Comparison of ENCODE assay signal across 25 mouse cellular contexts in the genomic region with DNA sequence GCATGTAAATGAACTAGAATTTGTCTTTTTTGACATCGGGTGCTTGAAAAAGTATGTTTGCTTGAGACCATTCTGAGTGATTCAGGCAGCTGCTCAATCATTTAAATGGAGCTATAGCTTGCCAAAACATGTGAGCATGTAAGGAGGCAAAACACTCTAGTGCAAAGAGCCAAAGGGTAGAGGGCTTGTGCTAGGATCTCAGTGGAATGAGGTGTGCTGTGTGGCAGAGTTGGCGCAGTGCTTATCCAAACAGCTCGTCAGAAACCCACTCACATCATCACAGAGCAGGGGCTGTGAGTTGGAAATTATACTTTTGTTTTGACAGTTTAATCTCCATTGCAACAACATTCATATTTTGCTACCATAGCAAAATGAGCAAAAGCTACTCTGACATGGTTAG.
"Had no signal": no experiment of that assay in that cellular context is flagged by ENCODE, and none has a peak within 500 bp of the region (broad histone marks: within the 10 kb centered on the region; RNA-seq: fewer than 3 reads in every experiment).

No protein-coding gene starts in this region.

- H3K9ac ChIP-seq: heart, embryonic 13.5 days; heart, embryonic 15.5 days; hindbrain, embryonic 12.5 days; hindbrain, embryonic 14.5 days; intestine, embryonic 15.5 days; limb, embryonic 12.5 days had no signal

- DNase-seq: gastrocnemius, adult 2 months; gastrocnemius, postnatal 10 days; gastrocnemius, postnatal 25 days; heart, adult 2 months; heart, postnatal 14 days; heart, postnatal 4 days; kidney, adult 18-20 months; kidney, adult 8-10 months; kidney, postnatal 10 days; kidney, postnatal 25 days; kidney, postnatal 4 days; liver had no signal

- H3K4me1 ChIP-seq: hindbrain, embryonic 10.5 days; hindbrain, embryonic 12.5 days; limb, embryonic 10.5 days; limb, embryonic 12.5 days had no signal

- ATAC-seq: hindbrain, embryonic 16.5 days; inflammation-experienced regulatory T-cells, adult 6 months; intestine, embryonic 15.5 days; intestine, postnatal 0 days had no signal

- H3K27me3 ChIP-seq: heart, embryonic 13.5 days; heart, embryonic 15.5 days; intestine, embryonic 15.5 days; limb, embryonic 12.5 days had no signal

- H3K36me3 ChIP-seq: hindbrain, embryonic 10.5 days; hindbrain, embryonic 12.5 days; intestine, embryonic 15.5 days; limb, embryonic 10.5 days; limb, embryonic 12.5 days had no signal

- H3K27ac ChIP-seq: gastrocnemius, adult 2 months; heart, adult 2 months; heart, embryonic 13.5 days; heart, embryonic 15.5 days; hindbrain, embryonic 10.5 days; hindbrain, embryonic 12.5 days; hindbrain, embryonic 14.5 days; intestine, embryonic 15.5 days; left cerebral cortex, adult 2 months; limb, embryonic 10.5 days; limb, embryonic 12.5 days had no signal

- H3K4me3 ChIP-seq: gastrocnemius, adult 2 months; heart, adult 2 months; heart, embryonic 13.5 days; heart, embryonic 15.5 days; hindbrain, embryonic 10.5 days; hindbrain, embryonic 12.5 days; intestine, embryonic 15.5 days; left cerebral cortex, adult 2 months; limb, embryonic 10.5 days; limb, embryonic 12.5 days had no signal

- H3K4me2 ChIP-seq: heart, embryonic 11.5 days; heart, embryonic 13.5 days; heart, embryonic 15.5 days; hindbrain, embryonic 12.5 days; hindbrain, embryonic 14.5 days; intestine, embryonic 15.5 days; limb, embryonic 12.5 days had no signal

- H3K9me3 ChIP-seq: heart, embryonic 13.5 days; heart, embryonic 15.5 days; hindbrain, embryonic 10.5 days; hindbrain, embryonic 12.5 days; intestine, embryonic 15.5 days; limb, embryonic 10.5 days; limb, embryonic 12.5 days had no signal
